Mouse (Mus musculus): ENCODE measurements around the gene Sike1.
A peak's percentile ranks its signal among the peaks of the same experiment; 100 is the strongest.

The Sike1 gene

DNA sequence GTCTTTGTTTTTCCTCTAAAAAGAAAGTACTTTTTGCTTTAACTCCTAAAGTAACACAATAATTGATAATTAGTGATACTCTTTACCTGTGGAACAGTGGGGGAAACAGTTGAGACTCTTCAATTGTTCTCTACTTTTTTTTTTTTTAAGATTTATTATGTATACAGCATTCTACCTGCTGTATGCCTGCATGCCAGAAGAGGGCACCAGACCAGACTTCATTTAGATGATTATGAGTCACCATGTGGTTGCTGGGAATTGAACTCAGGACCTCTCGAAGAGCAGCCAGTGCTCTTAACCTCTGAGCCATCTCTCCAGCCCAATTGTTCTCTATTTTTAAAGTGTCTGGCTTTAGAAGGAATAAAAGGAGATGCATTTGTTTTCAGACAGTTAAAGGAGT lies 30.7 kb downstream of the Sike1 start:
- peak; percentile 13 for DNase-seq (ENCODE audit: low spot score)

- DNase-seq (ENCODE audit: low spot score) = no peak
Measured at GRCm38 (mm10) chr3:103040285-103040684, 44.8 kb downstream of the Sike1 start.

DNA sequence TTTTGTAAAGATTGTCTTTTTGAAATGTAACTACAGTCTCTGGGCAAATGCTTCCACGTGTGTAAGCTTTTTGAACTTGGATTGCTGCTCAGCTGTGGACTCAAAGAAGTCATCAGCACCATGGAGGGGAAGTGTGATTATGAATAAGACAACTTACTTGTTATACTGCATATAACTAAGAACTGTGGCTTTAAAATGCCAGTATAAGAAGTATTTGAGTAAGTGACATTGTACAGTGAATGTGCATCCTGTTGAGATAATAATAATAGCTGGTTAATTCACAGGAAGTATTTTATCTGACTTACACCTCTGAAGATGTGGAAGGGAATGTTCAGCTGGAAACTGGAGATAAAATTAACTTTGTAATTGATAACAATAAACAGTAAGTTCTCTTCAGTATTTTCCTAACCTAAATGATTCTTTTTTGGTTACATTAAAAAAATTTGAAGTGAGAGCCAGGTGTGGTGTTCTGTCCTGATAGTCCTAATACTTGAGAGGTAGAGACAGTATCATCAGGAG lies 45.4 kb downstream of the Sike1 start:
- DNase-seq (ENCODE audit: low spot score) = no peak

DNA sequence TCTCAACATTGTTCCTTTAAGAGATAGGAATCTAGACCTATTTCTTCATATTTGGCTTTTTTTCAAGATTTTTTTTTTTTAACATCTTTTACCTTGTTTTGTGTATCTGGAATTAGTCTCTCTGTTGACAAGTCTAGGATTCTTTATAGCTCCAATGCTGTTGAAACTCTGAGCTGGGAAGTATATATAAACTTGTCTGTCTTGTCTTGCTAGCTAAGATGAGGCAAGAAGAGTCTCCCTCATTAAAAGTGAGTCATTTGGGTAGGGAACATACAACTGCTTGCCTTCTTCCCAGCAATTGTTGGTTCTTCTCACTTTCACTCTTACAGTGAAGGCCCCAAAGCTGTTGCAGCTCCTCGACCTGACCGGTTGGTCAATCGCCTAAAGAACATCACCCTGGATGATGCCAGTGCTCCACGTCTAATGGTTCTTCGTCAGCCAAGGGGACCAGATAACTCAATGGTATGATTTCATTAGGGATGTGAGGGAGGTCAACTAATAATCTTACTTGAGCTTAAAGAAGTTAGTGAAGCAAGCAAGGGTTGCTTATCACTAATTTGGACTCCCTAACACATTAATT lies 60.6 kb downstream of the Sike1 start:
- no peak for DNase-seq (ENCODE audit: low spot score)

GRCm38 (mm10) chr3:103057752-103058151 lies 62.2 kb downstream of the Sike1 start:
- DNase-seq (ENCODE audit: low spot score) = no peak
